Mouse (Mus musculus) layer of hippocampus, postnatal 36 days (tissue): ENCODE measurements around the gene Cab39. TPM values are rescaled to one million over a fixed set of nuclear protein-coding genes. Genes with fewer than 3 reads are reported as not detected.
A peak's percentile ranks its signal among the peaks of the same experiment; 100 is the strongest.

Experiments used
- DNase-seq, 2 experiments: peaks; one replicate each; pipeline ENCODE4 v3.0.0; 2022
- total RNA-seq, 2 experiments: library from RNA; stranded (reverse); gene quantifications; 2 replicates each; pipeline ENCODE4 v1.2.3; 2021

Cab39 gene
- total RNA-seq, 2 experiments from 2014 or later, result 142 to 153 TPM

- DNase-seq, result no peak
These were observed 55.8 kb downstream of the Cab39 start for GRCm38 (mm10) chr1:85849016-85849415.

- DNase-seq, result no peak
These were observed 57.6 kb downstream of the Cab39 start for GRCm38 (mm10) chr1:85850851-85851250.

GRCm38 (mm10) chr1:85852996-85853689 lies 59.9 kb downstream of the Cab39 start:
- DNase-seq, result peak; percentile 67 to 72

GRCm38 (mm10) chr1:85853865-85854264 lies 60.6 kb downstream of the Cab39 start:
- DNase-seq, result no peak

GRCm38 (mm10) chr1:85854475-85854874 lies 61.2 kb downstream of the Cab39 start:
- no peak for DNase-seq

GRCm38 (mm10) chr1:85856266-85856665 lies 63.0 kb downstream of the Cab39 start:
- no peak for DNase-seq

GRCm38 (mm10) chr1:85857261-85857754 lies 64.1 kb downstream of the Cab39 start:
- peak in 1 of 2 experiments; percentile 36 for DNase-seq

- no peak for DNase-seq
These were observed 71.1 kb downstream of the Cab39 start for GRCm38 (mm10) chr1:85864383-85864782.

GRCm38 (mm10) chr1:85870001-85870400 lies 76.8 kb downstream of the Cab39 start:
- peak in 1 of 2 experiments; percentile 26 for DNase-seq

- no peak for DNase-seq
These were observed 77.3 kb downstream of the Cab39 start for GRCm38 (mm10) chr1:85870546-85870945.

- no peak for DNase-seq
These were observed 88.8 kb downstream of the Cab39 start for GRCm38 (mm10) chr1:85882003-85882402.

- DNase-seq, result no peak
These were observed 94.0 kb downstream of the Cab39 start for GRCm38 (mm10) chr1:85887221-85887620.

- peak; percentile 90 to 92 for DNase-seq
These were observed 101.0 kb downstream of the Cab39 start, which contains the start of gene Itm2c for GRCm38 (mm10) chr1:85894231-85894747. Gene Itm2c (plus strand): TSS chr1:85894281.

- DNase-seq, result no peak
These were observed 101.6 kb downstream of the Cab39 start for GRCm38 (mm10) chr1:85894748-85895360.

- peak in 1 of 2 experiments; percentile 62 for DNase-seq
These were observed 102.2 kb downstream of the Cab39 start for GRCm38 (mm10) chr1:85895391-85895837.

- DNase-seq, result no peak
These were observed 102.9 kb downstream of the Cab39 start for GRCm38 (mm10) chr1:85896110-85896509.

GRCm38 (mm10) chr1:85896781-85897700 lies 103.8 kb downstream of the Cab39 start:
- no peak for DNase-seq

GRCm38 (mm10) chr1:85897901-85898760 lies 104.9 kb downstream of the Cab39 start:
- no peak for DNase-seq

- DNase-seq, result no peak
These were observed 105.6 kb downstream of the Cab39 start for GRCm38 (mm10) chr1:85898761-85899387.

- peak; percentile 52 to 54 for DNase-seq
These were observed 106.1 kb downstream of the Cab39 start for GRCm38 (mm10) chr1:85899388-85899761.
